Mouse (Mus musculus) gastrocnemius, postnatal 25 days (tissue): ENCODE results near the gene Cdkal1. TPM values are rescaled to one million over a fixed set of nuclear protein-coding genes. Genes with fewer than 3 reads are reported as not detected.

Experiments used
- DNase-seq: peaks from one replicate; pipeline ENCODE4 v3.0.0; 2022
- total RNA-seq, 2 experiments: library from RNA; stranded (reverse); gene quantifications; 1 replicate in 1 of 2; 2 replicates in 1 of 2; pipeline ENCODE4 v1.2.3; 2021

Gene Cdkal1
- total RNA-seq, 2 experiments from 2014 or later, result 28.0 to 32.6 TPM

GRCm38 (mm10) chr13:29402526-29403040, 452.9 kb downstream of the Cdkal1 start:
- no peak for DNase-seq

GRCm38 (mm10) chr13:29399908-29400307, 455.6 kb downstream of the Cdkal1 start:
- DNase-seq, result no peak

- no peak for DNase-seq
Observed at GRCm38 (mm10) chr13:29398456-29398855, 457.0 kb downstream of the Cdkal1 start.

GRCm38 (mm10) chr13:29395694-29396093, 459.8 kb downstream of the Cdkal1 start:
- no peak for DNase-seq

GRCm38 (mm10) chr13:29390025-29390424, 465.4 kb downstream of the Cdkal1 start:
- no peak for DNase-seq

- no peak for DNase-seq
Observed at GRCm38 (mm10) chr13:29388918-29389317, 466.6 kb downstream of the Cdkal1 start.

- no peak for DNase-seq
Observed at GRCm38 (mm10) chr13:29377572-29377971, 477.9 kb downstream of the Cdkal1 start.

GRCm38 (mm10) chr13:29371916-29372315, 483.6 kb downstream of the Cdkal1 start:
- DNase-seq, result no peak

- DNase-seq, result no peak
Observed at GRCm38 (mm10) chr13:29371466-29371771, 484.1 kb downstream of the Cdkal1 start.

- DNase-seq, result no peak
Observed at GRCm38 (mm10) chr13:29370731-29371465, 484.6 kb downstream of the Cdkal1 start.

- DNase-seq, result no peak
Observed at GRCm38 (mm10) chr13:29368806-29369205, 486.7 kb downstream of the Cdkal1 start.

GRCm38 (mm10) chr13:29364901-29365625, 490.4 kb downstream of the Cdkal1 start:
- no peak for DNase-seq

GRCm38 (mm10) chr13:29364009-29364408, 491.5 kb downstream of the Cdkal1 start:
- no peak for DNase-seq

GRCm38 (mm10) chr13:29361842-29362241, 493.6 kb downstream of the Cdkal1 start:
- no peak for DNase-seq

- no peak for DNase-seq
Observed at GRCm38 (mm10) chr13:29360899-29361298, 494.6 kb downstream of the Cdkal1 start.

GRCm38 (mm10) chr13:29359341-29359740, 496.1 kb downstream of the Cdkal1 start:
- no peak for DNase-seq

GRCm38 (mm10) chr13:29357483-29357882, 498.0 kb downstream of the Cdkal1 start:
- no peak for DNase-seq

GRCm38 (mm10) chr13:29356158-29356485, 499.4 kb downstream of the Cdkal1 start:
- DNase-seq, result no peak

GRCm38 (mm10) chr13:29355484-29356157, 499.9 kb downstream of the Cdkal1 start:
- DNase-seq, result no peak

GRCm38 (mm10) chr13:29354943-29355342, 500.5 kb downstream of the Cdkal1 start:
- no peak for DNase-seq

GRCm38 (mm10) chr13:29353888-29354415, 501.5 kb downstream of the Cdkal1 start:
- DNase-seq, result no peak

GRCm38 (mm10) chr13:29351023-29351684, 504.3 kb downstream of the Cdkal1 start:
- DNase-seq, result no peak
